Mouse (Mus musculus) ES-E14 (cell line): Measurements from ENCODE around the gene H2-Oa.

Source experiments
- HCFC1 ChIP-seq: IDR thresholded peaks from 2 replicates; pipeline ENCODE4 v1.6.1; 2012; ENCODE audit warnings: low read length, inconsistent platforms, borderline replicate concordance; ENCODE audit not compliant: insufficient read depth
- MAFK ChIP-seq: IDR thresholded peaks from 2 replicates; pipeline ENCODE4 v1.6.1; 2014; ENCODE audit warnings: mild to moderate bottlenecking, low read depth, low read length, inconsistent platforms; ENCODE audit not compliant: insufficient read depth
- ZC3H11A ChIP-seq: IDR thresholded peaks from 2 replicates; pipeline ENCODE4 v1.6.1; 2012; ENCODE audit warnings: low read depth, mild to moderate bottlenecking, inconsistent platforms, low read length, borderline replicate concordance
- ZNF384 ChIP-seq: IDR thresholded peaks from 2 replicates; pipeline ENCODE4 v1.6.1; 2012; ENCODE audit warnings: low read depth, low read length, inconsistent platforms

DNA sequence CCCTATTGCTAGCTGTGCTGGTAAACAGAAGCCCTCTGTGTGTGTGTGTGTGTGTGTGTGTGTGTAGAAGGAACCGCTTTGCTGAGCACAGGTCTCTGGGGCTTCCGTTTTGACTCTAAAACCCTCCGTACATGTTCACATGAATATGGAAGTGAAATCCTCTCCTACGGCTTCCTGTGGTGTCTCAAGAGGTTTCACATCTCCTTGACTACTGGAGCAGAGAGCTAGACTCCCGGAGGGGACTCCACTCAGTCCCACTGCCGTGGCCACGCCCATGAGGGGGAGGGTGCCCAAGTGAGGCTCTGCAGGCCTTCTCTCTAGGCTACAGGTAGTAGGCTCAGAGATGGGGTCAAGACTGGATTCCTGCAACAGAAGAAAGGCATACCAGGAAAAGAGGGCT is 50.9 kb downstream of the H2-Oa start, which contains the start of gene H2-DMb2:
- TF ChIP-seq HCFC1 (no peak), ZC3H11A (no peak), ZNF384 (no peak), MAFK (no peak)
